Mouse (Mus musculus) adrenal gland, adult 8-10 months (tissue): Measurements from ENCODE around the gene Tyro3. TPM values are rescaled to one million over a fixed set of nuclear protein-coding genes. Genes with fewer than 3 reads are reported as not detected.
A peak's percentile ranks its signal among the peaks of the same experiment; 100 is the strongest.

Experiments used
- DNase-seq: peaks from one replicate; pipeline ENCODE4 v3.0.0; 2022
- total RNA-seq, 4 experiments: library from RNA; stranded (reverse); gene quantifications; 2 replicates each; pipeline ENCODE4 v1.2.4; 2022

Tyro3 gene
- total RNA-seq = 1 to 10 TPM; 3.9 to 5.2 (median 4.4) TPM

DNA sequence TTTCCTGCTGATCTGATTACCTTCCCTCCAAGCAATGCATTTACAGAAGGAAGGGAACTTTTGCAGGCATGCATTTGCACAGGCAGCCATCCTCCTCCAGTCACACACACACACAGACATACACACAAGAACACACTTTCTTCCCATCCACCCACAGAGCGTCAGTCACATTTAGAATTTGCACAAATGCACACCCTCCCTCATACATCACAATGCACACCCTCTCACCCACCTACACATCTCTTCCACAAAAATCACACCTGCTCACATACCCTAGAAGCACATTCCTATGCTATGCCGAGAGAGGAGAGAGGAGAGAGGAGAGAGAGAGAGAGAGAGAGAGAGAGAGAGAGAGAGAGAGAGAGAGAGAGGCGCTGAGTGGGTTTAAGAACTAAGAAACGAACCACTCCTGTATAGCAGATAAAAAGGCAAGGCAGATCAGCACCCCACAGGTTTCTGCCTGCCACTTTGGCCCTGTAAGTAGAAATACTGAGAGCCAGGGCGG, at the start of gene Tyro3:
Gene Tyro3 (plus strand): TSS at position 455 of the 505 bp plus-strand sequence.
- DNase-seq = no peak

DNA sequence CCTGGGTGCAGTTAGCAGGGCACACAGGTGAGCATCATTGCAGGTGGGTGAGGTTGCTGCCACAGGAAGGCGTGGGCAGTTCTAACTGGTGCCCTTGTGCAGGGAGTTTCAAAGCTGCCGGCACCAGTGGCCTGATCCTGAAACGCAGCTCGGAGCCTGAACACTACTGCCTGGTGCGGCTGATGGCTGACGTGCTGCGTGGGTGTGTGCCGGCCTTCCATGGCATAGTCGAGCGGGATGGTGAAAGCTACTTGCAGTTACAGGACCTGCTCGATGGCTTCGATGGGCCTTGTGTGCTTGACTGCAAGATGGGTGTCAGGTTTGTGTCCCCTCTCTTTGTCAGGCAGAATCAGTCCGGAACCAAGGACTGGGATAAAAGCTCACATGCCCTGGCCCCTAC, 48.3 kb upstream of the Tyro3 start:
- no peak for DNase-seq

DNA sequence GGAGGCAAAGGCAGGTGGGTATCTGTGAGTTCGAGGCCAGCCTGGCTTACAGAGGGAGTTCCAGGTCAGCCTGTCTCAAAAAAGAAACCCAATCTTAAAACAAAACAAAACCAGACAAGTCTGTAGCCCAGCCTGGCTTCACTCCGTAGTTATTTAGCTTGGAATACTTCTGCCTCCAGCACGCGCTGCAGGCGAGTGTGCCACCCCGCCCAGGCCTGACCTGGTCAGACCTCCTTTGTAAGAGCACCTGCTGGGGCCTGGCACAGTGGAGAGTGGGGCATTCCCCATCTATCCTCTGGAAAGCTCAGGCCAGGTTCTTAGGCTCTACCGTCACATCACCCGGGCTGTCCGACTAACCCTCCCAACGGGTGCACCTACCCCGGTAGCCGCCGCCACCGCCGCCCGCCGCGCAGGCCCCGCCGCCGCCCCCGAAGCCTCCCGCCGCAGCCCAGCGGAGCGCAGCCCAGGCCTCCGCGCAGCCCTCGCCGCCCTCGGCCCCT, 39.9 kb upstream of the Tyro3 start:
- DNase-seq = no peak

DNA sequence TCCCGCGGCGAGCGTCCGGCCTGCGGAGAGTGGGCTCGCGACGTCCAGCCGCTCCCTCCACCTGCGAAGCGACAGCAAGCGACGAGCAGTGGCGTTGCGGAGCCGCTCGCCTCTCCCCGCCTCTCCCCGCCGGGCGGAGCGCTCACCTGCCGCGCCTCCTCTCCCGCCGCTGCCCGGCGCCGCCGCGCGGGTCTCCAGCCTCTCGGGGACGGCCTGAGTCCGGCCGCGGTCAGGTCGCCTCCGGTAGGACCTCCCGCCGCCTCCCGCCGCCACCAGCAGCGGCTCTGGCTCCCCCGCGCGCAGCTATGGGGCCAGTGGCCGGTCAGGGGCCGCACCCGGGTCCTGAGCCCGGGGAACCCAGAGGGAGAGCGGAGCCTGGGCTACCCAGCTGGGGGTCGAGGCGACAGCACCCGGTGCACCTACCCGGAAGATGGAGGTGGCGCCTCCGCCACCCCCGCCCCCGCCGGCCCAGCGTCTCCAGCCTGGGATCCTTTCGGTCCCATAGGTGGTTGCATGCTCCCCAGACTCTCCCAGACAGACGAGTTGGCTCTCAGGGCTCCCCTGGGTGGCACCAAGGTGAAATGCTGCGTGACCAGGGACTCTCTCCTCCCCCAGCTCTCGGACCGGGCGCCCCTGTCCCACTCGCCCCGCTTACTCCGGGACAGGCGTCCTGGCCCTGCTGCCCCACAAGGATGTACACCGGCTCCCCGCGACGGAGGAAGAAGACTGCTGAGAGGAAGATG, 39.3 kb upstream of the Tyro3 start:
- no peak for DNase-seq

DNA sequence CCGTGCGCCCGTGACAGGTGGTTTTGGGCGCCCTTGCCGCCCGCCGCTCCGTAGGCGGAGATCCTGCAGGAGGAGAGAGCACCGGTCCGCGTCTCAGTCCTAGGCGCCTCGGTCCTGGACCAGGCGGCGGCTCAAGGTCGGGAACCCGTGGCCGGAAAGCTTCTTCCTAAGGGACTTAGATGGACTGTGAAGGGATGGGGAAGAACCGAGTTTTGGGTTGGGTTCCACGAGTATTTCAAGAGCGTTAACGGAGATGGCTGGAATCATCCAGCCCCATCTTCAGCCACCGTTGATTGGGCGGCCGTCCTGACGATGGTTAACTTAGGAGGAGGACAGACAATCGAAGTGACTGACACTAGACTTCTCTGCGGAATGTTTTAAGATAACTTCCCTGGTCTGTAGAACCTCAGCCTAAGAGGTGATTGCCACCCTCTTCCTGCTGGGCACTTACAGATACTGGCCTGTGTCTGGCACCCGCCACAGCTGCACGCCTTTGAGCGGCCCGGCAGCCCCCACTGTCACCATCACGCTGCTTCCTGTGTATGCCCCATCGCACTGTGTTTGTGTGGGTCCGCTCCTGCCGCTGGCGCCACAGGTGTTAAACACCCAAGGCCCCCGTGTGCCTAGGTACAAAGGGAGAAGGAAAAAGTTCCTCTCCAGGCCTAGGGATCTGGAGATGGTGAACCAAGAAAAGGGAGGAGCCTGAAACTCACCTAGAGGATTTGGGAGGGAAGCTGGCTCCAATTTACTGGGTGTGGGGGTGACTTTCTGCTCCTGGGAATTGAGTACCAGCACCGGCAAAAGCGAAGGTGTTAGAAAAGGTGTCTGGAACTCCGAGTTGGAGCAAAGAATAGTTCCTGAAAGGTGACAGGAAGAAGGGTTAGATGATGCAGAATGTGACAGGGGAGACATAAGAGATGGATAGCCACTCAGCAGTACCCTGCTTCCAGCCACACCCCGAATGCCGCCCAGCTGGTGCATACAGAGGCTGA, 38.4 kb upstream of the Tyro3 start:
- no peak for DNase-seq

DNA sequence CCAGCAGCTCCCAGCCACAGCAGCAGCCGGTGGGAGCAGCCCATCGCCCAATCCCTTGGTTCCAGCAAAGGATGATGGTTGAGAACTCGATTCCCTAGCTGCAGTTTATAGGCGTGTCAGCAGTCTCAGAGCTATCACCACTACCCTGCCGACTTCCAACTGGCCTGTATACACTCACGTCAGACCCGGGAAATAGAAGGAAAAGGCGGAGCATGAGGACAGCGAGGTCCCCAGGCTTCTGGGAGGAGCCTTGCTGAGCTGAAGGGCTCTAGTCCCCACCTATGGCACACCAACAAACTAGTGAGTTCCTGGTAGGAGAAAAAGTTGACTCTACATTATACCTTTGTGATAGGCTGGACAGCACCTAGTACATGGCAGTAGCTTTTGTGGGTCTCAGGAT, 37.3 kb upstream of the Tyro3 start, which contains the start of gene Ltk:
Gene Ltk (minus strand): TSS at position 181 of the 400 bp plus-strand sequence.
- DNase-seq = no peak

DNA sequence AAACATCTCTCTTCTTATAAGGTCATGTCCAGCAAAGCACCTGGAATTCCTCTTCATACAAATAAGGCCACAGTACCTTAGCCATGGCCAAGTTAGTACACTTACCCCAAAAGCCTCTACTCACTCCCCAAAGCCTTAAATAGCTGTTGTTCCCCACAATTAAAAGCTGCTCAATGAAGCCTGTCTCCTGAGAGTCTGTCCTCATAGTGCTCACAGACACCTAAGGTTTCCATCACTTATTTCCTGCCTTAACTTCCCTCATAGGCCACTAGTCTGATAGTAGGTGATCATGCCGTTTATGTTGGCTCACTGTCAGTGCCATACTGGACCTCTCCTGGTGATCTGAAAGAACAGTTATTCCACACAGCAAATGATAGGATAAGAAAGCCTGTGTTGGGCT, 35.3 kb upstream of the Tyro3 start:
- no peak for DNase-seq

DNA sequence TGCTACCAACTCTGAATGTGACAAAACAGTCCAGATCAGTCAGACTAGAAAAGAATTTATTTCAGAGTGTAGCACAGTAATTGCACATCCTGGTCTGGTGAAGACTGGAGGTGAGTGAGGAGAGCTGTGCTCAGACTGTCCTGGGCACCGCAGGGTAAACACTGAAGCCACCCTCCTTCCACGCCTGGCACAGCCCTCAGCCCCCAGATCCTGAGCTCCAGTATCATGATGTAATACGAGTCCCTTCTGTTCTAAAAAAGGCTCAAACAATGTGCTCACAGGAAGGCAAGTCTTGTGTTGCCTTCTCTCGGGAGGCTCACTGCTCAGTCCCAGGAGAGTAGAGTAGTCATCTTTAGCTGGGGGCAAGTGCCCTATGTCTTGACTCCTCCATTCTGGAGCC, 33.6 kb upstream of the Tyro3 start:
- DNase-seq = no peak

DNA sequence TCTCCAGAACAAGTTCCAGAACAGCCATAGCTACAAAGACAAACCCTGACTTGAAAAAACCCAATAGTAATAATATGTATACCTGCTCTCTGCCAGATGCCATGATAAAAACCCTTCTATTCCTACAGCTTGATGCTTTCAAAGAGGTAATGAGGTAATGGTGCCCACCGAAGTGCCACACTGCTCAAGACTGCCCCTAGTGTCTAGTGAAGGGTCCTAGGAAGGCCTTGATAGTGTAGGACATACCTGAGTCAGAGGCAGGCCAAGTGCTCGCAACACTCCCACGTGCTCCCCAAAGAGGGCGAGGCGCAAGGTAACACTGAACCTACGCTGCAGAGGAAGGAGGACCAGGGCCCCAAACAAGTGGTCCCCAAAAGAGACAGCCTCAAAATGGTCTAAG, 30.3 kb upstream of the Tyro3 start:
- DNase-seq = no peak

DNA sequence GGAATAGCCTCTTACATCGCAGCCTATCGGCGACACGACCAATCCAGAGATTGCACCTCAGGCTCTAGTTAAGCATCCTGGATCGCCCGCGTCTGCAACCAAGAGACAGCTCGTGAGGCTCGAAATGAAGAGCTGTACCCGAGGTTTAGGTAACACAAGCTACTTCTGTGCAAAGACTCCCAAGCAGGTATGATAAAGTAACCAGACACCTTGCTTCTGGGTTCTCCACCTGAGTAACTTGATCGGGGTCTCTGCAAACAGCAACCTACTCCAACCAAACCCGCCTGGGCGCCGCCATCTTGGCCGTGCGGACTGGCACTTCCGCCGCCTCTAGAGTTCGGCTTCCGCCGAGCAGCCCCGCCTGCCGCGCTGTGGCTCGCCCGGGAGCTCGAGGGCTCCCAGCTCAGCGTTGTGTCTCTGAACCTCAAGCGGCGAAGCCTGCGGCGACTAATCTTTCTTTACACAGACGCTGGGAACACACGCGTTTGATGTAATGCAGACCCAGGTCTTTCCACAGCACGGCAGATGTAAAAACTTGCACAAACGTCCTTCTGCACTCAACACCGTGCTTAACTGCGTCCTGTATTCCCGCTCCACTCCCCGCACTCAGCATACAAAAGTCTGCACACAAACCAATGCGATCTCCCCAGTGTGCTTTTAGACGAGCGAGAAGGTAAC, 10.2 kb upstream of the Tyro3 start, which contains the start of gene Rpap1:
Gene Rpap1 (minus strand): TSS at position 332 of the 678 bp plus-strand sequence.
- peak; percentile 71 for DNase-seq

DNA sequence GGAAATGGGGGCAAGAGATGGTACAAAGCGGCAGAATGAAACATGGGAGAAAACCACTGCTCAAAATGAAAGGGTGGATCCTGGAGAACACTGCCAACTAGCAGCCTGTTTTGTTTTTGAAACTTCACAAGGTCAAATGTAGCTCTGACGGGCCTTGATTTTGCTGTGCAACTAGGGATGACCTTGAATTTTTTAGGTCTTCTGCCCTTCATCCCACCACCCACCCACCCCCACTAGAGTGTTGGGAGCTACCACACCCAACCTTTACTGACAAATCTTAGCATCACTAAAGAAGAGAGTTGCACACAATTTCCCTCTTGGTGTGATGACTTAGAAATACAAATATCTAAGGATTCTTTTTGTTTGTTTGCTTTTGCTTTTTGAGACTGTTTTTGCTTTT, 7.5 kb upstream of the Tyro3 start:
- DNase-seq = no peak

DNA sequence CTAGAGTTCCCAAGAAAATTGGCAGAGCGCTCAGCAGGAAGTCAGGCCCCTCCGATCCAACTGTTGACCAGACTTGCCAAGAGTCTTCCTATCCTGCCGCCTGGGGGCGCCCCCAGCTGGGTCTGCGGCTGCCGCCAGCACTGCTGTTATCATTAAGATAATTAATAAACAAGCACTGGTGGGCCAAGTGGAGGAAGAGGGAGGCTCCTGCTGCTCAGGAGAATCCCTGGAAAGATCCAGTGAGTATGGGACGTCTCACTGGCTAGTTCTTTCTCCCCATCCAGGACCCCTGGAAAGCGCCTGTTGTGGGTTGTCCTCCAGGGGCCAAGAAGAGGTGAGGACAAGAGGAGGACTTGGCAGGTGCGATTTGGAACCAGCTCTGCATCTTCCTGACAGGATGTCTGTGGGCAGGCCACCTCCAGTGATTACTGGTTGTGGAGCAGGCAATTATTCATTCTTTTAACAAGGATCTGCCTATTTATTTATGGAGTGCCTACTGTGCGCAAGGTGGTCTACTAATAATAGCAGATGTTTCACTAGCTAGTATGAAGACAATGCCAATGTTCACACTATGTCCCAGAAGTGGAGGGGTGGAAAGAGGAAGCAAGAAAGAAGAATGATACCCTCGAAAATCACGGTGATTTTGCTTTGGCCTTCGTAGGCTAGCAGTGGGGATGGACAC, 854 bp downstream of the Tyro3 start:
- peak; percentile 14 for DNase-seq

DNA sequence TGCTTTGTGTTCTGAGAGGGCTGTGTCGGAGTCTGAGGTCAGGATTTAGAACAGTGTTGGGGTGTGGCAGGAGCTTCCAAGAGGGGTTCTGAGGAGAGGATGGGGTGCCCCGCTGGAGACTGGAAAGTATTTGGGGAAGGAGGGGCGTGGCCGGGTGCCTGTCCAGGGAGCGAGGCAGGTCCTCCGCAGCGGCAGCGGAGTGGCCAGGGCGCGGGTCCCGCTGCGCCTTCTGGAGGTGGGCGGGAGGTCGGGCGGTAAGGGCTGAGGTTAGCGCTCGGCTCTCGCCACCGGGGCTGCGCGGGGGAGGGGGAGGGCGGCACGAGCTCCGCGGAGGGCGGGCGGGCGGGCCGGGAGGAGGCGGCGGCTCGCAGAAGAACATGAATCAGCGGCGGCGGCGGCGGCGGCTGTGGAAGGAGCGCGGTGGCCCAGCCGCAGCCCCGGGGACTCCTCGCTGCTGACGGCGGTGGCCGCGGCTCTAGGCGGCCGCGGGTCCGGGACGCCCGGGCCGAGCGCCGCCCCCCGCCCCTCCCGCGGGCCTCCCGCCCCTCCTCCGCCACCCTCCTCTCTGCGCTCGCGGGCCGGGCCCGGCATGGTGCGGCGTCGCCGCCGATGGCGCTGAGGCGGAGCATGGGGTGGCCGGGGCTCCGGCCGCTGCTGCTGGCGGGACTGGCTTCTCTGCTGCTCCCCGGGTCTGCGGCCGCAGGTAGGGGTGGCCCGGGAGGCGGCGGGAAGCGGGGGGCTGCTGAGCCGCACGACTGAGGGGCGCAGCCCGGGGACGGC, 1.8 kb downstream of the Tyro3 start:
- DNase-seq = peak; percentile 9

DNA sequence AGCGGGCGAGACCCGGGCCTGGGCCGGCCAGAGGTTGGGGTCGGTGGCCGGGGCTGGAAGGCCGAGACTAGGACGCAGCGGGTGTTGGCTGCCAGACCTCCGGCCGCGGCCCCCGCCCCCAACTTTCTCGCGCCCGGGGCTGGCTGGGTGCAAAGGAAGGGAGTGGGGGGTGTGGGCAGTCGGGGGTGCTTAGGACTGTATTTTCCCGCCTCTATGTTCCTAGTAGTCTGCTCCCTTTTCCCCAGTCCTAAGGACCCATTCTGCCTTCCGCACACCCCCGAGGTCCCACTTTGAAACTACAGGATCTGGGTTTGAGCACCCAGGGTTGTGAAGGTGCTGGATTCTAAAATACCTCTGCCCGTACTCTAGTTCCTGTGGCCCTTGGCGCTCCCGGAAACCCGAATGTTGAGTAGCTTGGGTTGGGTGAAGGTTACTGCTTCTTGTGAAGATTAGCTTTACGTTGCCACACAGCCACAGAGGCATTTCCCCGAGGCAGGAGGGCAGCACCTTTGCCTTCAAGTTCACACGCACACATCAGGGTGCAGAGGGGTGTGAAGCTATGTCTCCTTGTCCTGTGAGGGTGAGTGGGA, 2.5 kb downstream of the Tyro3 start:
- no peak for DNase-seq

DNA sequence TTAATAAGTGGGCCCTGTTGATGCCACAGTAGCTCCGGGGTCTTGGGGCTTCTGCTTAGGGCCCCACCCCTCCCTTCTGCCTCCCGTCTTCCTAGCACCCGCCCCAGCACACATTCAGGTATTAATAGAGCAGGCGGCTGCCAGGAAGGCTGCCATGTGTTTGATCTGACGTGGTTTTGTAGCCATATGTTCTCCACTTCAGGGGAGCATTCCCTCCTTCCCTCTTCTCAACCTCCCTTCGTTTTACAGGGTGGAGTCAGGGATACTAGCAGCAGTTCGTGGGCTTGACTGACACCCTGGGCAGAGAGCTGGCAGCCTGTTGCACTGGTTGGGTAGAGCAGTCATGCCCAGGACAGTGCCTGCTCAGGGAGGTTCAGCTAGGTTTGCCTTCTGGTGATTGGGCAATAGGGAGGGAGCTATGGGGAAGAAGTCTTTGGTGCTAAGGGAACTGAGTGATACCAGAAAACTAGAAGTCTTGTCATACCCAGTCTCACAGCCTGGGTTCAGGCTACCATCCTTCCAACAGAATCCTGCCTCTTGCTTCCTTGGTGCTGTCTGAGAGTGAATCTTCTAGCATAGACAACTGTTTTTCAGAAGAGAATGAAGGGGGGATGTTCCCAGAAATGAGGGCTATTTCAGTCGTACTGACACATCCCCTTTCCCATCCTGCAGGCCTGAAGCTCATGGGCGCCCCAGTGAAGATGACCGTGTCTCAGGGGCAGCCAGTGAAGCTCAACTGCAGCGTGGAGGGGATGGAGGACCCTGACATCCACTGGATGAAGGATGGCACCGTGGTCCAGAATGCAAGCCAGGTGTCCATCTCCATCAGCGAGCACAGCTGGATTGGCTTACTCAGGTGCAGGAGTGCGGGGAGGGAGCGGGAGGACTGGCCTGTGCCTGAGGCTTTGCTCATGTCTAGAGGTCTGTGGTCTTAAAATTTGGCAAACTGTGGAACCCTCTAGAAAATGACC, 3.6 kb downstream of the Tyro3 start:
- DNase-seq = no peak

DNA sequence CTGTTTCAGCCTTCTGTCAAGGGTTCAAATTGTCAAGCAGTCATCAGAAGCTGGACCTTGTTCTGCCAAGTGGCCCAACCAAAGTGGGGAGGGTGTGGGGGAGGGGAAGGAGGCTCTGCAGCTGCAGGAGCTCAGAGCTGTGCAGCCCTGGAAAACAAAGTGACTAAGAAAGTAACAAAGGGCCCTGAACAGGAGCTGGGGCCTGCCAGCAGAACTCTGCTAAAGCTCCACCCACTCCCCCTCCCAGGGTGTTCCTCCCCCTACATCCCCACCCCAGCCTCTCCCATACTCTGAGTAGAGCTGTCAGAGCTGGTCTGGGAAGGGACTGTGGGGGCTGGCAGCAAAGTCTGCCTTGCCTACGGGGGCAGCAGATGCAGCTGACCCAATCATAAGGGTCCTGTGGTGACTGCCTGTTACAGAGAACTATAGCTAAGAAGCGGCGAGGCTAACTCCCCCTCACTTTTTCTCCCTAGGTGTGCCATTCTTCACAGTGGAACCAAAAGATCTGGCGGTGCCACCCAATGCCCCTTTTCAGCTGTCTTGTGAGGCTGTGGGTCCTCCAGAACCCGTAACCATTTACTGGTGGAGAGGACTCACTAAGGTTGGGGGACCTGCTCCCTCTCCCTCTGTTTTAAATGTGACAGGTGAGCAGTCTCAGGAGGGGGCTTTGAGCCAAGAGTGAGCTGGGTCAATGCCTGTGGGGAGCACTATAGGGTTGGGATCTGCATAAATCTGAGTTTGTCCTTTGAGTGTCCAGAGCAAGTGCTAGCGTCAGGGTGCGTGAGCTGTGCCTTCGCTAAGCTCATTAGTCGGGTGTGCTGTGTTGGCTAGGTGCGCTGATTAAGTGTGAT, 5.5 kb downstream of the Tyro3 start:
- no peak for DNase-seq

DNA sequence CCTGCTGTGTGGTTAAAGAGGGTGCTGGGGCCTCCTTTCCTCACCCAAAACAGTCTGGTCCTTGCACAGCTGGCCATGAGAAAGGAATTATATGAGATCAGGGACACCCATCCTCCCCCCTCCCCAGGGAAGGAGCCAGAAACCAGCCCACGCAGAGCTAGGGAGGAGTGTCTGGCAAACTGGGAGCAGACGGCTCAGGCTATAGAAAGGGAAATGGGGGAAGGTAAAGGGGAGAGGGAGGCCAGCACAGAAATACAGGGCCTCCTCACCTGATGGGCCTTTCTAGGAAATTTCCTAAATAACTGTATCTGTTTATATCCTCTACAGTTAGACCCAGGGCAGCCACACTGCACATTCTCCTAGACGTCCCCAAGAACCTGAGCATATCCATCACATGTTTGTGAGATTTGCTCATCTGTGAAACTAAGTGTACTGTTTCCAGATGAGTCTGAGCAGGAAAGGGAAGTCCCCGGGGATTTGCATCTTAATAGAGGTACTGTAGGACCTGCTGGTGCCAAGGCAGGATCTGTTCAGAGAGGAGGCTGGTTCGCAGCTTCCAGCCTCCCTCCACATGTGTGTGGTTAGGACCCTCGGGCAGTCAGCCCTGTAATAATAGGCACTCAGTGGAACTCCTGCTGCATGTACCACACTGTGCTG, 6.2 kb downstream of the Tyro3 start:
- no peak for DNase-seq

DNA sequence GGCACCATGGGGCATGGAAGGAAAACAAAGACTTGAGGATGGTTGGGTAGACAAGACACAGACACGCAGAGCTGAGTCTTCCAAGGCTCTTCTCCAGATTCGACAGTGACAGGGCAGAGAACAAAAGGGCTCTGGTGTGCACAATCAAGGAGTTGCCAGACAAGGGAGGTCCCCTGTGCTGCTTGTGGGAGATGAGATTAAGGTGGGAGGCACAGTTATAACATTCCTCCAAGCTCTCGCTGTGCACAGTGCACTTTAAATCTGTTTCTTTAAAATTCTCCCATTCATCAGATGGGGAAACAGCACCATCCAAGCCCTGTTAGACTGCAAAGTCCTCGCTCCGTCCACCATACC, 6.7 kb downstream of the Tyro3 start:
- DNase-seq = no peak
